Mouse (Mus musculus): ENCODE data around the gene Gm20388. TPM values are rescaled to one million over a fixed set of nuclear protein-coding genes. Genes with fewer than 3 reads are reported as not detected.
A peak's percentile ranks its signal among the peaks of the same experiment; 100 is the strongest.

The Gm20388 gene
- polyA plus RNA-seq, 1 experiment from 2014 or later, result not detected

DNA sequence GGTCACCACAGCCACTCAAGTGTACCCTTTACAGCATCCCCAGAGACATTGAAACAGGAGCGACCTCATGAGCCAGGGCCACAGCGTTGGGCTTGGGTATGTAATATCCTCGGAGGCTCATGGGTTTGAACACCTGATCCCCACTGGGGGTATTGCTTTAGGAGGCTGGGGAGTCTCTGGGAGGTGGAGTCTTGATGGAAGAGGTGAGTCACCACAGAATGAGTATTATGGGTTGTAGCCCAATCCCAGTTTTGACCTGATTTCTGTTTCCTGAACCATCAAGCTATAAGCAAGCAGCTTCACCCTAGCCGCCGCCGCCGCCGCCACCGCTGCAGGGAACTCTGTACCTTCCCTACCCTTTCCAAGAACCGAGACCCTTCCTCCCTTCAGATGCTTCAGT, 3935.3 kb downstream of the Gm20388 start:
- peaks cover 7% of the 10 kb centered on the region; the same call in 1 of the 2 replicates for H3K4me1 ChIP-seq (replicated peaks; ENCODE audit: control insufficient read depth, insufficient read depth, low read length)
- no peak; the same call in 1 of the 2 replicates for ATAC-seq
- no peak overlapping the region for H3K4me3 ChIP-seq (ENCODE audit: low read depth, low read length)
- H3K27me3 ChIP-seq (replicated peaks; ENCODE audit: control insufficient read depth, insufficient read depth, low read length), result no peaks in the 10 kb centered on the region
- H3K9ac ChIP-seq (ENCODE audit: low read depth, low read length), result no peak overlapping the region
- no peaks in the 10 kb centered on the region for H3K36me3 ChIP-seq (ENCODE audit: control insufficient read depth, insufficient read depth)
- no peak overlapping the region for H3K4me2 ChIP-seq (replicated peaks; ENCODE audit: low read depth)
- no peaks in the 10 kb centered on the region for H3K9me3 ChIP-seq (ENCODE audit: control insufficient read depth)
- no peak overlapping the region for H3K27ac ChIP-seq (ENCODE audit: low read depth, low read length)
- WGBS, result 93% methylated on average over 10 of the region's 10 CpGs
- TF ChIP-seq CTCF (IDR thresholded peaks at IDR 0.05; ENCODE audit: low read depth), result no peak

DNA sequence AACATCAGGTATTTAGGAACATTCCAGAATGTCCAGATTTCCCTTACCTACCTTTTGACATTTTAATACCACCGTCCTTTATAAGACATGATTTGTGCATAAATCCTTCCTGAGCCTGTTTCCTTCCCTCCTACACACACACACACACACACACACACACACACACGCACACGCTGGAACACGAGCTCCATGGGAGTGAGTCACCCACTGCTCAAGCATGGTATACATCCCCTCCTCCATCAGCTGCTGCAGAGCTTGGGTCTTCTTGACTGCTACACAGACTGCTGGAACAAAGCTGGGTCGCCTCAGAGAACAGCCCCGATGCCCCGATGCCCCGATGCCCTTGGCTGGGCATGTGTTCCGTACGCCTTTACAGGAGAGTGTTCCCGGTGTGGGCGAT, 3935.9 kb downstream of the Gm20388 start:
- Histone ChIP-seq H3K27ac (ENCODE audit: low read depth, low read length) (no peak overlapping the region), H3K4me1 (replicated peaks; ENCODE audit: control insufficient read depth, insufficient read depth, low read length) (peaks cover 7% of the 10 kb centered on the region; the same call in 1 of the 2 replicates), H3K27me3 (replicated peaks; ENCODE audit: control insufficient read depth, insufficient read depth, low read length) (no peaks in the 10 kb centered on the region), H3K9ac (ENCODE audit: low read depth, low read length) (no peak overlapping the region), H3K4me2 (replicated peaks; ENCODE audit: low read depth) (no peak overlapping the region), H3K36me3 (ENCODE audit: control insufficient read depth, insufficient read depth) (no peaks in the 10 kb centered on the region), H3K9me3 (ENCODE audit: control insufficient read depth) (no peaks in the 10 kb centered on the region), H3K4me3 (ENCODE audit: low read depth, low read length) (no peak overlapping the region)
- 90% methylated on average over 12 of the region's 12 CpGs for WGBS
- TF ChIP-seq CTCF (IDR thresholded peaks at IDR 0.05; ENCODE audit: low read depth), result no peak
- no peak for ATAC-seq

- H3K9ac ChIP-seq (ENCODE audit: low read depth, low read length), result no peak overlapping the region
- H3K4me1 ChIP-seq (replicated peaks; ENCODE audit: control insufficient read depth, insufficient read depth, low read length), result peaks cover 7% of the 10 kb centered on the region; the same call in 1 of the 2 replicates
- H3K9me3 ChIP-seq (ENCODE audit: control insufficient read depth), result no peaks in the 10 kb centered on the region
- 50% methylated on average over 3 of the region's 3 CpGs for WGBS
- peak; percentile 48; the same call in 1 of the 2 replicates for ATAC-seq
- H3K27me3 ChIP-seq (replicated peaks; ENCODE audit: control insufficient read depth, insufficient read depth, low read length), result no peaks in the 10 kb centered on the region
- H3K27ac ChIP-seq (ENCODE audit: low read depth, low read length), result no peak overlapping the region
- H3K36me3 ChIP-seq (ENCODE audit: control insufficient read depth, insufficient read depth), result no peaks in the 10 kb centered on the region
- TF ChIP-seq CTCF (IDR thresholded peaks at IDR 0.05; ENCODE audit: low read depth), result no peak
- no peak overlapping the region for H3K4me2 ChIP-seq (replicated peaks; ENCODE audit: low read depth)
- no peak overlapping the region for H3K4me3 ChIP-seq (ENCODE audit: low read depth, low read length)
Measured at GRCm38 (mm10) chr8:123847546-123847945, 3936.9 kb downstream of the Gm20388 start.

DNA sequence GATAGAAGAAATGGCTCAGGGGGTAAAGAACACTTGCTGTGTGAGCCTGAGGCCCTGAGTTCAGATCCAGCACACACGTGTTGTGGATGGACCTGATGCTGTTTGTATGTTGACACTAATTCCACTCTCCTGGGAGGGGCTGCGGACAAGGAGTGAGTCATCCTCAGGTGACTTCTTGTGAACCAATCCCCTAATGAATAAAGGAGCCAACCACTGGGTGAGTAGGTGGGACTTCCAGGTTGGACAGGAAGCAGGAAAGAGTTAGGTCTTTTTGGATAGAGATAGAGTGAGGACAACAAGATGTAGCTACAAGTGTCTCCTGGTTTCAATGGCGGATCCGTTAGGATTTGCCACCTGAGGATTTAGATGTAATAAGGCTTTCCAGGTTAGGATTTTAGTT, 3938.7 kb downstream of the Gm20388 start:
- Histone ChIP-seq H3K4me2 (replicated peaks; ENCODE audit: low read depth) (no peak overlapping the region), H3K4me1 (replicated peaks; ENCODE audit: control insufficient read depth, insufficient read depth, low read length) (peaks cover 7% of the 10 kb centered on the region; the same call in 1 of the 2 replicates), H3K9me3 (ENCODE audit: control insufficient read depth) (no peaks in the 10 kb centered on the region), H3K27me3 (replicated peaks; ENCODE audit: control insufficient read depth, insufficient read depth, low read length) (no peaks in the 10 kb centered on the region), H3K27ac (ENCODE audit: low read depth, low read length) (no peak overlapping the region), H3K4me3 (ENCODE audit: low read depth, low read length) (no peak overlapping the region), H3K9ac (ENCODE audit: low read depth, low read length) (no peak overlapping the region), H3K36me3 (ENCODE audit: control insufficient read depth, insufficient read depth) (no peaks in the 10 kb centered on the region)
- no peak for TF ChIP-seq CTCF (IDR thresholded peaks at IDR 0.05; ENCODE audit: low read depth)
- ATAC-seq, result no peak
- WGBS, result 83% methylated on average over 4 of the region's 4 CpGs

- ATAC-seq, result no peak
- Histone ChIP-seq H3K36me3 (ENCODE audit: control insufficient read depth, insufficient read depth) (no peaks in the 10 kb centered on the region), H3K4me2 (replicated peaks; ENCODE audit: low read depth) (no peak overlapping the region), H3K9ac (ENCODE audit: low read depth, low read length) (no peak overlapping the region), H3K4me1 (replicated peaks; ENCODE audit: control insufficient read depth, insufficient read depth, low read length) (peaks cover 7% of the 10 kb centered on the region; the same call in 1 of the 2 replicates), H3K4me3 (ENCODE audit: low read depth, low read length) (no peak overlapping the region), H3K27ac (ENCODE audit: low read depth, low read length) (no peak overlapping the region), H3K27me3 (replicated peaks; ENCODE audit: control insufficient read depth, insufficient read depth, low read length) (no peaks in the 10 kb centered on the region), H3K9me3 (ENCODE audit: control insufficient read depth) (no peaks in the 10 kb centered on the region)
- TF ChIP-seq CTCF (IDR thresholded peaks at IDR 0.05; ENCODE audit: low read depth), result no peak
- WGBS, result 33% methylated on average over 5 of the region's 5 CpGs
Measured at GRCm38 (mm10) chr8:123851590-123851989, 3940.9 kb downstream of the Gm20388 start.

GRCm38 (mm10) chr8:123854252-123854651, 3943.6 kb downstream of the Gm20388 start:
- H3K27ac ChIP-seq (ENCODE audit: low read depth, low read length), result no peak overlapping the region
- H3K27me3 ChIP-seq (replicated peaks; ENCODE audit: control insufficient read depth, insufficient read depth, low read length), result no peaks in the 10 kb centered on the region
- H3K4me3 ChIP-seq (ENCODE audit: low read depth, low read length), result no peak overlapping the region
- no peak for TF ChIP-seq CTCF (IDR thresholded peaks at IDR 0.05; ENCODE audit: low read depth)
- H3K4me1 ChIP-seq (replicated peaks; ENCODE audit: control insufficient read depth, insufficient read depth, low read length), result no peaks in the 10 kb centered on the region
- no peak overlapping the region for H3K4me2 ChIP-seq (replicated peaks; ENCODE audit: low read depth)
- no peaks in the 10 kb centered on the region for H3K9me3 ChIP-seq (ENCODE audit: control insufficient read depth)
- ATAC-seq, result no peak
- H3K9ac ChIP-seq (ENCODE audit: low read depth, low read length), result no peak overlapping the region
- 81% methylated on average over 1 of the region's 1 CpGs for WGBS
- H3K36me3 ChIP-seq (ENCODE audit: control insufficient read depth, insufficient read depth), result no peaks in the 10 kb centered on the region
